Mouse (Mus musculus) left cerebral cortex, postnatal 25 days (tissue): ENCODE measurements around the gene 2010300C02Rik. TPM values are rescaled to one million over a fixed set of nuclear protein-coding genes. Genes with fewer than 3 reads are reported as not detected.
A peak's percentile ranks its signal among the peaks of the same experiment; 100 is the strongest.
"Not testable (repeated sequence)": the region's sequence is repeated elsewhere in the genome, so short reads cannot be mapped to it uniquely, and the experiment has no call there.

Experiments used
- DNase-seq, 2 experiments: peaks; one replicate each; pipeline ENCODE4 v3.0.0; 2022; ENCODE audit warnings: low spot score in 2 of 2, mixed read lengths in 1 of 2
- intact Hi-C: fragments of 180-260 bp; cut with DNase I; formaldehyde crosslinking; loops from one replicate; pipeline ENCODE4 v1.15.1; 2025
- total RNA-seq, 2 experiments: library from RNA; stranded (reverse); gene quantifications; 2 replicates each; pipeline ENCODE4 v1.2.3; 2021

The 2010300C02Rik gene
- total RNA-seq, 2 experiments from 2014 or later: 242 to 262 TPM

GRCm38 (mm10) chr1:37605694-37606093, 114.2 kb downstream of the 2010300C02Rik start:
- DNase-seq, intact Hi-C loops: not testable (repeated sequence)

GRCm38 (mm10) chr1:37603206-37603605, 116.7 kb downstream of the 2010300C02Rik start:
- no peak for DNase-seq

GRCm38 (mm10) chr1:37602268-37602667, 117.6 kb downstream of the 2010300C02Rik start:
- no peak for DNase-seq
- intact Hi-C loops: no loop called here

More at GRCm38 (mm10) chr1:37603206-37603605, 116.7 kb downstream of the 2010300C02Rik start:
- intact Hi-C loops: no loop called here

GRCm38 (mm10) chr1:37601461-37601860, 118.4 kb downstream of the 2010300C02Rik start:
- intact Hi-C loops: no loop called here
- no peak for DNase-seq

- no peak for DNase-seq
- intact Hi-C loops: no loop called here
Measured at GRCm38 (mm10) chr1:37600640-37601175, 119.2 kb downstream of the 2010300C02Rik start.

- intact Hi-C loops: no loop called here
- no peak for DNase-seq
Measured at GRCm38 (mm10) chr1:37598986-37599385, 120.9 kb downstream of the 2010300C02Rik start.

- DNase-seq, intact Hi-C loops: not testable (repeated sequence)
Measured at GRCm38 (mm10) chr1:37594812-37595211, 125.1 kb downstream of the 2010300C02Rik start.

- intact Hi-C loops: no loop called here
- peak; percentile 40 to 74 for DNase-seq
Measured at GRCm38 (mm10) chr1:37585809-37586480, 133.9 kb downstream of the 2010300C02Rik start.

GRCm38 (mm10) chr1:37583795-37584464, 136.0 kb downstream of the 2010300C02Rik start:
- intact Hi-C loops: no loop called here
- DNase-seq: no peak

GRCm38 (mm10) chr1:37583167-37583566, 136.7 kb downstream of the 2010300C02Rik start:
- DNase-seq: no peak
- intact Hi-C loops: no loop called here

- DNase-seq: no peak
- intact Hi-C loops: no loop called here
Measured at GRCm38 (mm10) chr1:37579686-37580085, 140.2 kb downstream of the 2010300C02Rik start.

GRCm38 (mm10) chr1:37572528-37573272, 147.2 kb downstream of the 2010300C02Rik start:
- intact Hi-C loops: no loop called here
- DNase-seq: no peak

- DNase-seq: no peak
- intact Hi-C loops: no loop called here
Measured at GRCm38 (mm10) chr1:37568379-37568778, 151.5 kb downstream of the 2010300C02Rik start.

GRCm38 (mm10) chr1:37566754-37567153, 153.1 kb downstream of the 2010300C02Rik start:
- no peak for DNase-seq
- intact Hi-C loops: no loop called here

- DNase-seq: no peak
- intact Hi-C loops: no loop called here
Measured at GRCm38 (mm10) chr1:37566344-37566743, 153.5 kb downstream of the 2010300C02Rik start.

GRCm38 (mm10) chr1:37565396-37565795, 154.5 kb downstream of the 2010300C02Rik start:
- intact Hi-C loops: no loop called here
- peak in 1 of 2 experiments; percentile 8 for DNase-seq

- intact Hi-C loops: no loop called here
- DNase-seq: peak in 1 of 2 experiments; percentile 21
Measured at GRCm38 (mm10) chr1:37561955-37562354, 157.9 kb downstream of the 2010300C02Rik start.
